Mouse (Mus musculus) MEL (cell line): ENCODE measurements around the gene Cln5. TPM values are rescaled to one million over a fixed set of nuclear protein-coding genes. Genes with fewer than 3 reads are reported as not detected.
A peak's percentile ranks its signal among the peaks of the same experiment; 100 is the strongest.

Source experiments
- DNase-seq: peaks from one replicate; pipeline ENCODE4 v3.0.0; 2011; ENCODE audit warnings: low read depth, low spot score
- H3K27ac ChIP-seq: 2 replicates; pipeline ENCODE4 v1.5.1; 2012; ENCODE audit warnings: low read depth, mild to moderate bottlenecking, control low read depth, low read length, moderate library complexity; ENCODE audit not compliant: control insufficient read depth
- H3K27me3 ChIP-seq, 2 experiments: fragments of 150-350 bp in 1 of 2; sonication (generic) in 1 of 2; 2 replicates each; pipeline ENCODE4 v1.6.1; 2012; ENCODE audit warnings: low read length in 2 of 2, mild to moderate bottlenecking in 2 of 2, improper control_type of control experiment in 1 of 2, moderate library complexity in 1 of 2; ENCODE audit not compliant: insufficient read depth in 2 of 2, control insufficient read depth in 1 of 2
- H3K36me3 ChIP-seq, 2 experiments: 2 replicates each; pipeline ENCODE4 v1.6.1; 2012 to 2014; ENCODE audit warnings: low read length in 2 of 2, improper control_type of control experiment in 1 of 2, inconsistent platforms in 1 of 2, mild to moderate bottlenecking in 1 of 2; ENCODE audit not compliant: insufficient read depth in 2 of 2, control insufficient read depth in 1 of 2
- H3K4me1 ChIP-seq, 2 experiments: fragments of 150-350 bp in 1 of 2; sonication (generic) in 1 of 2; 2 replicates each; pipeline ENCODE4 v1.6.1; 2012; ENCODE audit warnings: low read length in 2 of 2, improper control_type of control experiment in 1 of 2, mild to moderate bottlenecking in 1 of 2; ENCODE audit not compliant: insufficient read depth in 2 of 2, control insufficient read depth in 1 of 2
- H3K4me3 ChIP-seq, 2 experiments: fragments of 150-350 bp in 1 of 2; sonication (generic) in 1 of 2; 2 replicates each; pipeline ENCODE4 v1.5.1; 2012; ENCODE audit warnings: low read depth in 2 of 2, low read length in 2 of 2, mild to moderate bottlenecking in 2 of 2, moderate library complexity in 2 of 2, control low read depth in 1 of 2, improper control_type of control experiment in 1 of 2; ENCODE audit not compliant: control insufficient read depth in 1 of 2, insufficient read depth in 1 of 2
- H3K79me2 ChIP-seq: 2 replicates; pipeline ENCODE4 v1.6.1; 2012; ENCODE audit warnings: mild to moderate bottlenecking, low read length, moderate library complexity; ENCODE audit not compliant: control insufficient read depth, poor library complexity, insufficient read depth
- H3K9ac ChIP-seq: 2 replicates; pipeline ENCODE4 v1.6.1; 2012; ENCODE audit warnings: low read depth, mild to moderate bottlenecking, control low read depth, low read length, moderate library complexity; ENCODE audit not compliant: control insufficient read depth, poor library complexity, severe bottlenecking
- H3K9me3 ChIP-seq: fragments of 150-350 bp; sonication (generic); replicated peaks from 2 replicates; pipeline ENCODE4 v1.6.1; 2012; ENCODE audit warnings: mild to moderate bottlenecking, low read length, improper control_type of control experiment, moderate library complexity; ENCODE audit not compliant: insufficient read depth
- BHLHE40 ChIP-seq: IDR thresholded peaks from 2 replicates; pipeline ENCODE4 v1.6.1; 2012; ENCODE audit warnings: low read depth, mild to moderate bottlenecking, inconsistent platforms, low read length, improper control_type of control experiment, borderline replicate concordance
- CHD1 ChIP-seq: IDR thresholded peaks from 2 replicates; pipeline ENCODE4 v1.6.1; 2012; ENCODE audit warnings: low read depth, mild to moderate bottlenecking, inconsistent platforms, low read length, improper control_type of control experiment
- CHD2 ChIP-seq: IDR thresholded peaks from 2 replicates; pipeline ENCODE4 v1.6.1; 2011; ENCODE audit warnings: low read length, improper control_type of control experiment
- E2F4 ChIP-seq: IDR thresholded peaks from 2 replicates; pipeline ENCODE4 v1.6.1; 2011; ENCODE audit warnings: low read depth, low read length, improper control_type of control experiment, borderline replicate concordance
- ELF1 ChIP-seq: IDR thresholded peaks from 2 replicates; pipeline ENCODE4 v1.6.1; 2014; ENCODE audit warnings: low read depth, mild to moderate bottlenecking, inconsistent platforms, low read length, improper control_type of control experiment, moderate library complexity
- EP300 ChIP-seq, 2 experiments: IDR thresholded peaks; 2 replicates each; pipeline ENCODE4 v1.6.1; 2011; ENCODE audit warnings: improper control_type of control experiment in 2 of 2, low read length in 2 of 2, low read depth in 1 of 2, mild to moderate bottlenecking in 1 of 2
- ETS1 ChIP-seq: IDR thresholded peaks from 2 replicates; pipeline ENCODE4 v1.6.1; 2012; ENCODE audit warnings: low read depth, mild to moderate bottlenecking, inconsistent platforms, low read length, improper control_type of control experiment, moderate library complexity
- GABPA ChIP-seq: IDR thresholded peaks from 2 replicates; pipeline ENCODE4 v1.6.1; 2012; ENCODE audit warnings: low read depth, mild to moderate bottlenecking, inconsistent platforms, low read length, improper control_type of control experiment, moderate library complexity
- HCFC1 ChIP-seq: IDR thresholded peaks from 2 replicates; pipeline ENCODE4 v1.6.1; 2012; ENCODE audit warnings: low read depth, mild to moderate bottlenecking, inconsistent platforms, low read length, improper control_type of control experiment, moderate library complexity
- MAFK ChIP-seq: IDR thresholded peaks from 2 replicates; pipeline ENCODE4 v1.6.1; 2011; ENCODE audit warnings: low read depth, mild to moderate bottlenecking, low read length, improper control_type of control experiment, borderline replicate concordance
- MAX ChIP-seq: IDR thresholded peaks from 2 replicates; pipeline ENCODE4 v1.6.1; 2011; ENCODE audit warnings: low read length, improper control_type of control experiment
- MAZ ChIP-seq: IDR thresholded peaks from 2 replicates; pipeline ENCODE4 v1.6.1; 2012; ENCODE audit warnings: low read depth, mild to moderate bottlenecking, inconsistent platforms, low read length, improper control_type of control experiment
- MEF2A ChIP-seq: IDR thresholded peaks from 2 replicates; pipeline ENCODE4 v1.6.1; 2014; ENCODE audit warnings: low read depth, mild to moderate bottlenecking, inconsistent platforms, low read length, improper control_type of control experiment; ENCODE audit not compliant: poor library complexity, insufficient replicate concordance, severe bottlenecking; ENCODE audit errors: extremely low read depth
- MXI1 ChIP-seq: IDR thresholded peaks from 2 replicates; pipeline ENCODE4 v1.6.1; 2011; ENCODE audit warnings: mild to moderate bottlenecking, low read depth, low read length, improper control_type of control experiment
- MYB ChIP-seq: IDR thresholded peaks from 2 replicates; pipeline ENCODE4 v1.6.1; 2011; ENCODE audit warnings: mild to moderate bottlenecking, low read depth, low read length, improper control_type of control experiment
- MYC ChIP-seq: IDR thresholded peaks from 2 replicates; pipeline ENCODE4 v1.6.1; 2011; ENCODE audit warnings: low read depth, mild to moderate bottlenecking, low read length, improper control_type of control experiment, moderate library complexity
- NELFE ChIP-seq: IDR thresholded peaks from 2 replicates; pipeline ENCODE4 v1.6.1; 2011; ENCODE audit warnings: low read depth, low read length, improper control_type of control experiment
- RAD21 ChIP-seq: IDR thresholded peaks from 2 replicates; pipeline ENCODE4 v1.6.1; 2011; ENCODE audit warnings: mild to moderate bottlenecking, low read depth, low read length, improper control_type of control experiment
- RCOR1 ChIP-seq: IDR thresholded peaks from 2 replicates; pipeline ENCODE4 v1.6.1; 2012; ENCODE audit warnings: low read depth, mild to moderate bottlenecking, inconsistent platforms, low read length, improper control_type of control experiment
- SIN3A ChIP-seq: IDR thresholded peaks from 2 replicates; pipeline ENCODE4 v1.6.1; 2012; ENCODE audit warnings: low read length, improper control_type of control experiment, inconsistent platforms
- TAL1 ChIP-seq: IDR thresholded peaks from 2 replicates; pipeline ENCODE4 v1.6.1; 2012; ENCODE audit warnings: mild to moderate bottlenecking, inconsistent platforms, low read length, moderate library complexity, mixed read lengths
- TBP ChIP-seq: IDR thresholded peaks from 2 replicates; pipeline ENCODE4 v1.8.0; 2011; ENCODE audit warnings: low read depth, low read length, improper control_type of control experiment
- USF1 ChIP-seq: IDR thresholded peaks from 2 replicates; pipeline ENCODE4 v1.6.1; 2014; ENCODE audit warnings: low read depth, mild to moderate bottlenecking, inconsistent platforms, low read length, improper control_type of control experiment, moderate library complexity
- USF2 ChIP-seq, 2 experiments: IDR thresholded peaks; 2 replicates each; pipeline ENCODE4 v1.6.1; 2011 to 2012; ENCODE audit warnings: improper control_type of control experiment in 2 of 2, low read length in 2 of 2, borderline replicate concordance in 1 of 2, inconsistent platforms in 1 of 2, low read depth in 1 of 2, mild to moderate bottlenecking in 1 of 2; ENCODE audit not compliant: insufficient read depth in 1 of 2
- ZC3H11A ChIP-seq: IDR thresholded peaks from 2 replicates; pipeline ENCODE4 v1.6.1; 2012; ENCODE audit warnings: low read depth, mild to moderate bottlenecking, inconsistent platforms, low read length, improper control_type of control experiment
- ZMIZ1 ChIP-seq: IDR thresholded peaks from 2 replicates; pipeline ENCODE4 v1.6.1; 2012; ENCODE audit warnings: low read depth, mild to moderate bottlenecking, inconsistent platforms, low read length, improper control_type of control experiment, moderate library complexity
- polyA plus RNA-seq, 2 experiments: library from polyadenylated mRNA; stranded (reverse) in 1 of 2; unstranded in 1 of 2; fragments of >175 nt in 1 of 2; fragments of >200 nt in 1 of 2; gene quantifications; 2 replicates each; pipeline versions ENCODE4 v1.2.1 to v1.2.4; 2012; ENCODE audit warnings: low replicate concordance in 2 of 2, low read depth in 1 of 2; ENCODE audit not compliant: insufficient read length in 2 of 2, insufficient read depth in 1 of 2, missing spikeins in 1 of 2
- total RNA-seq: library from RNA; depleted of rRNA; stranded (reverse); fragments of 300-350 nt; gene quantifications from 2 replicates; pipeline ENCODE4 v1.2.3, GENCODE M21; 2012

Cln5 gene
- total and polyA plus RNA-seq, 3 experiments: 12.3 to 99.4 (median 15.9) TPM

- Histone ChIP-seq H3K4me1 (peaks cover 5 to 9% of the 10 kb centered on the region in 2 experiments; a peak in 1 of 4 replicates), H3K4me3 (no peak overlapping the region), H3K36me3 (peaks cover 3 to 24% of the 10 kb centered on the region in 2 experiments; a peak in 3 of 4 replicates)
These were observed 26.6 kb downstream of the Cln5 start for GRCm38 (mm10) chr14:103096621-103097020.

GRCm38 (mm10) chr14:103098213-103098586, 28.2 kb downstream of the Cln5 start:
- Histone ChIP-seq H3K4me3 (peak overlapping the region; percentile 93 to 99), H3K79me2 (peaks cover 25% of the 10 kb centered on the region), H3K4me1 (peaks cover 5 to 7% of the 10 kb centered on the region in 2 experiments; a peak in 1 of 4 replicates), H3K36me3 (peaks cover 1 to 24% of the 10 kb centered on the region in 2 experiments; a peak in 3 of 4 replicates), H3K27me3 (no peaks in the 10 kb centered on the region), H3K9me3 (no peaks in the 10 kb centered on the region), H3K9ac (peak overlapping the region; percentile 99), H3K27ac (peak overlapping the region; percentile 8)
- peak; percentile 40 for DNase-seq
- TF ChIP-seq USF1 (no peak), MAFK (no peak), CHD2 (no peak), TAL1 (no peak), TBP (no peak), CHD1 (0 out of 2 replicates have a peak, but pooled peaks have one; percentile 94), E2F4 (no peak), MYC (no peak)

More at GRCm38 (mm10) chr14:103096621-103097020, 26.6 kb downstream of the Cln5 start:
- TF ChIP-seq ETS1 (no peak), BHLHE40 (no peak), USF2 (IDR thresholded peaks at IDR 0.05; ENCODE audit: borderline replicate concordance in 1 of 2, insufficient read depth in 1 of 2, low read depth in 1 of 2, low read length in 2 of 2) (no peak), USF1 (no peak), SIN3A (no peak), ELF1 (no peak), RCOR1 (no peak), NELFE (no peak), MYC (no peak), GABPA (no peak), MAX (no peak), MYB (no peak), ZC3H11A (no peak), ZMIZ1 (no peak), RAD21 (no peak), MAZ (no peak), HCFC1 (no peak), MXI1 (no peak), MEF2A (no peak), EP300 (IDR thresholded peaks at IDR 0.05; ENCODE audit: low read depth in 1 of 2, low read length in 2 of 2) (no peak)
- no peak overlapping the region for H3K27ac ChIP-seq
- no peaks in the 10 kb centered on the region for H3K27me3 ChIP-seq
- DNase-seq: no peak
- no peak overlapping the region for H3K9ac ChIP-seq
- H3K9me3 ChIP-seq: no peaks in the 10 kb centered on the region
- peaks cover 28% of the 10 kb centered on the region for H3K79me2 ChIP-seq
